Mouse (Mus musculus) right cerebral cortex, postnatal 25 days (tissue): ENCODE results near the gene Ppp1r3c.
"Not testable (repeated sequence)": the region's sequence is repeated elsewhere in the genome, so short reads cannot be mapped to it uniquely, and the experiment has no call there.

Experiments used
- DNase-seq: peaks from one replicate; pipeline ENCODE4 v3.0.0; 2022

Gene Ppp1r3c

GRCm38 (mm10) chr19:36736537-36736936 is at the start of gene Ppp1r3c:
Gene Ppp1r3c (minus strand): TSS chr19:36736653.
- peak; percentile 85 for DNase-seq

GRCm38 (mm10) chr19:36783179-36783578 is 46.7 kb upstream of the Ppp1r3c start:
- DNase-seq = no peak

DNA sequence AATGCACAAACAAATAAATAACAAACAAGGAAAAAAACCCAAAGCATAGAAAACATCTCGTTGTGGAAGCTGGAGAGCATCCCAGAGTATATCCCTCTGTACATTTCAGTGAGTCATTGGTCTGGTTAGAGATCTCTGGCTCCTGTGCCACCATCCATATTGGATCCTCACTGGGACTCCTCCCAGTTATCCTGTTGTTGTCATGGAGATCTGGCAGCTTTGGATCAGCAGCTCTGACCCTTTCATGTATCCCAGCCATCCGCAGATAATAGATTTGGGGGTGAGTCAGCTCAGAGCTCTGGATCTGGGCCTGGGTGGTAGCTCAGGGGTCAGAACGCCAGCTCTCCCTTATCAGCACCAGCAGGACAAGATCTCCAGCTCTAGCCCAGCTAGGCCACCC is 46.1 kb upstream of the Ppp1r3c start:
- no peak for DNase-seq

DNA sequence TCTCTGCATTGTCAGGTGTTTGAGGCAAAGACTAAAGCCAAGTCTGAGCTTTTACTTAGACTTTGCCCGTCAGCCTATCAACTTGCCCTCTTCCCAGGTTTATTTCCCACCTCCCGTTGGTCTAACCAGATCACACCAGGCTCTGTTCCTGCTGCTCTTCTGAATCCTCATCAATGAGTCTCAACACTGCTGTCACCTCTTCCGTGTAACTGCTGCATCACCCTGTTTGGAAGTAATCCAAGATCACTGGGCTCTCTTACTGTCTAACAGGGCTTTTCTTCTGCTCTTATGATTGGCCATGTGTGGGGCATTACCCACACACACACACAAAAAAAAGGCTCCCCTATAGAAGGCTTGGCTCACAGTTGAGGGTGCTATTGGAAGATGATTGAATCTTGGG is 45.5 kb upstream of the Ppp1r3c start:
- no peak for DNase-seq

GRCm38 (mm10) chr19:36780375-36780774 is 43.9 kb upstream of the Ppp1r3c start:
- DNase-seq = no peak

- no peak for DNase-seq
Measured at GRCm38 (mm10) chr19:36779765-36780164, 43.3 kb upstream of the Ppp1r3c start.

GRCm38 (mm10) chr19:36775531-36775930 is 39.1 kb upstream of the Ppp1r3c start:
- DNase-seq = no peak

- no peak for DNase-seq
Measured at GRCm38 (mm10) chr19:36773716-36774459, 37.4 kb upstream of the Ppp1r3c start.

DNA sequence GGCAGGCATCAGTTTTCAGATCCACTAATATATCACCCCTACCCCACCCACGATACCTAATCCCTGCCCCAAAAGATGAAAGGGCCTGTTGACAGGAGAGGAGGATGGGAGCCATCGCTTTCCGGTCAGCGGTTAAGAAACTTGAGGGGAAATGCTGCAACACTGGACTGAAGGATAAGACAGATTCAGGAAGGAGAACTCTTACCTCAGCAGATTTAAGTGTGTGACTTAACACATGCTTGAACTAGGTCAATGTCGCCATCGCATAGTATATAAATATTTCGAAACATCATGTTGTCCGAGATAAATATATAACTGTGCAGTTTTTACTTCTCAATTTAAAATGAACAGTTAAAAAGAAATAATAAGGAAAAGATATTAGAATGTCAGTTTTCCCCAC is 31.6 kb upstream of the Ppp1r3c start:
- DNase-seq = no peak

- no peak for DNase-seq
Measured at GRCm38 (mm10) chr19:36764451-36764850, 28.0 kb upstream of the Ppp1r3c start.

GRCm38 (mm10) chr19:36748996-36749395 is 12.5 kb upstream of the Ppp1r3c start:
- no peak for DNase-seq

DNA sequence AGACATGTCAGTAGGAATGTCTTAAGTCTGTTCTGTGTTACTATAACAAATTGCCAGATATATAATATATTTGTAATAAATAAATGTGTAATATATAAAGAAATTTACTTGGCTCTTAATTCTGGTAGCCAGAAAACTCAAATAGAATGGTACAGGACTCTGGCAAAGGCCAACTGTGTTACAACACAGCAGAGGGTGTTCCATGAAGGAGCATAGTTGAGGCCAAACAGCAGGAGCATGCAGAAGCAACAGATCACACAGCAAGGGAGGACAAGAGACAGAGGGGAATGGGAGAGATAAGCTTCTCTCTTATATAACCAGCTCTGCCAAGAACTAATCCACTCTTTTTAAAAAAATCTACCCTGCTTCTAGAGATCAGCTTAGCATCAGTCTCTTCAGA is 5.9 kb upstream of the Ppp1r3c start:
- no peak for DNase-seq

DNA sequence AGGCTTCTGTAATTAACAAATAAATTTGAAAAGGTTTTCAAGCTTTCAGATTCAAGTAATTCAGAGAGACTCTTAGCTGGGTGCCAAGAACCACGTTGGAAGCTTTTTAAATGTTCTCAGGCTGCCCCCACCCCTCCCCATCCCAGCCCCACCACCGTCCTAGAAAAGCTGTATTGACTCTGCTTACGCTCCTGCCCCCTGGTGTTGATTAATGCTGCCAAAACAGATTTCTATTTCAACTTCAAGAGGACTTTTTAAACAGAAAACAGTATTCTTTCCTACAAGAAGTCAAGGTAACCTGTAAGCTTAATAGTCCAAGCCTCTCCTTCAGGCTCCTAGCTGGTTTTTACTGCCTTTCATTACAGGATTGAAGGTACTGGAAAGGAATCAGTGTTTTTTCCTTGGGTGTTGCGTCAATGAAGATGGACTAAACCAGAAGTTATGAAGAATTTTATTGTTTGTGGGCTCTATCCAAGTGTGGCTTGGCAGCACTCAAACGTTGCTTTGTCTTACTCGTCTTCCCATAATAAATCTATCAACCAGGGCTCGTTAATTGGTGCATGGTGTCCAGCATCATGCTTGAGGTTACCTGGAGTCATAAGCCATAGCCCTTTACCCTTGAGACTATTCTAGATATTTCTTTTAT is 3.2 kb upstream of the Ppp1r3c start:
- DNase-seq = no peak

GRCm38 (mm10) chr19:36738009-36738408 is 1.6 kb upstream of the Ppp1r3c start:
- DNase-seq = no peak

DNA sequence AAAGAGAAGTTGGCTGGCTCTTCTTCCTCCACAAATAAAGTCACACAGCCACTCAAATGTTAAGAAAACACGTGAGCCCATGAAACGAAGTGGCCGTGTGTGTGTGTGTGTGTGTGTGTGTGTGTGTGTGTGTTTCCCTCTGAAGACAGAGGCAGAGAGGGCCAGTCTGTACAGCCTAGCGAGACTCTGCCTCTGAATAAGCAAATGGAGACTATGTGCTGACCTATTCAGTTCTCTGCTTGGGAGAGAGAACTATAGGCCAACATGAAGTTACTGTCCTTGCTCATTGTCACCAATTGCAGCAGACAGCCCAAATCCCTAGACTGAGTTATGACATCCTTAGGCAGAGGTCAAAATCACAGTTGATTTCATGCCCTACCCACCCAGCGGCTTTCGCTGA is 634 bp upstream of the Ppp1r3c start:
- no peak for DNase-seq

- no peak for DNase-seq
Measured at GRCm38 (mm10) chr19:36734308-36735038, 2.0 kb downstream of the Ppp1r3c start.

DNA sequence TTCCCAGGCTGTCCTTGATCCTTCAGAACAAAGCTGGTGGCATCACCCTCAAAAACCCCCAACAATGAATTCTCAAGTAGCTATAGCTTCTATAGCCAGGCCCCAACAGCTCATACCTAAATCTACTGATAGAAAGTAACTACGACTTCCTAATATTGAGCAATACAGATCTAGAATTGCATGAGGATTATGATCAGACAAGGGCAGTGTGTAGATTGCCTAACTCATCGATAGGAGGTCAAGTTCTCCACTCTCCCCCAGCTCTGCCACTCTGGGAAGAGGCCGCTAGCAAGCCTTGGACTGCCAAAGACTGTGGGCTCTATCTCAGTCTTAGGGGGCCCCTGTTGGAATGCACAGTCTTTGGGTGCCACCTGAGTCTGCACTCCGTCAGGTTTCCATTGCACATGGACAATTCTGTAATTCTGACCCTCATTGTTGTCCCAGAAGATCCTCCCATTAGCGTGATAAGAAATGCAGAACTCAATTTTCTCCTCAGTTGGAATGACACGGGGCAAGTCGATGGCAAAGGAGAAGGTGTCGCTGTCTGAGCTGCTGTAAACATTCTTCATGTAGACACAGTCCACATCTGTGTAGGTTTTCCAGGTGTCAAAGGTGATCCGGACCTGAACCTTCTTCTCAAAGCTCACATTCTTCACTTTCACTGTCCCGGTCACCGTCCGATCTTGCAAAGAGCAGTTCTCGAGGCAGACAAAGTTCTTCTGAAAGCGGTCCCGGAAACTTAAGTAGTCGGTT is 3.1 kb downstream of the Ppp1r3c start:
- DNase-seq = no peak

- no peak for DNase-seq
Measured at GRCm38 (mm10) chr19:36731310-36731709, 5.1 kb downstream of the Ppp1r3c start.

DNA sequence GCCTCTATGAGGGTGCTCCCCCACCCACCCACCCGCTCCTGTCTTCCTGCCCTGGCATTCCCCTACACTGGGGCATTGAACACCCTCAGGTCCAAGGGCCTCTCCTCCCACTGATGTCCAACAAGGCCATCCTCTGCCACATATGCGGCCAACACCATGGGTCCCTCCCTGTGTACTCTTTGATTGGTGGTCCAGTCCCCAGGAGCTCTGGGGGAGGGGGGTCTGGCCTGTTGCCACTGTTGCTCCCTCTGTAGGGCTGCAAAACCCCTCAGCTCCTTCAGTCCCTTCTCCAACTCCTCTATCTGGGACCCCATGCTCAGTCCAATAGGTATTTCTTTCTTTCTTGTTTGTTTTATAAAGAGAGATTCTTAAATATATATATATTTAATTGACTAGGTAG is 6.0 kb downstream of the Ppp1r3c start:
- DNase-seq = not testable (repeated sequence)

DNA sequence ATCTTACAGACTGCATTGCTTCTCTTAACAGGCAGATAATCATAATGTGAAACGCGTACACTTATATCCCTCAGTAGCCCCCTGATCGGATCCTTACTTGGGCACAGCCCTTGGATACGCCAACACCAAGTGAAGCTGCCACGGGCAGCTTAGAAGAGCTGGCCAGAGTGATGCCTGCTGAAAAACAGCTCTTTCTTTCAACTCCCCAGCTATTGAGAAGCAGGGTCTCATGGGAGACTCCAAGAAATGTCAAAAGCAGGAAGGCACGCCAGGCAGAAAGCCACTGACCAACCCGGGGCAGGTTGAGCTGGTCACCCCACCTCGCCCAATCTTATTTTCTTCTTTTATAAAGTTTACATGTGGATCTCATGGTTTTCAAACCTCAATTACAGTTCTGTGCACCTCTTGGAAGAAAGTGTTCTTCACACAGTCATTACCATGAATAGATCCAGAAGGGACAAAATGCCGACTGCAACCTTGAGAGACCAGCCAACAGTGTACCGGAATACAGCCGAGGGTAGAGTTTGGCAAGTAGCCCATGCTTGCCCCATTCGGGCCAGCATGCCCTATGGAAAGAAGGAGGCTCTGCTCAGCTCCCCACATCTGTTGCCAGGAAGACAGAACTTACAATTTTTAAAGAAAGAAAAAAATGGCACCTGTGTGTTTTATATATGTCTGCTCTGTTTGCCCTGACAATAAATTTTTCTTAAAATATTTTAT is 7.6 kb downstream of the Ppp1r3c start:
- no peak for DNase-seq

DNA sequence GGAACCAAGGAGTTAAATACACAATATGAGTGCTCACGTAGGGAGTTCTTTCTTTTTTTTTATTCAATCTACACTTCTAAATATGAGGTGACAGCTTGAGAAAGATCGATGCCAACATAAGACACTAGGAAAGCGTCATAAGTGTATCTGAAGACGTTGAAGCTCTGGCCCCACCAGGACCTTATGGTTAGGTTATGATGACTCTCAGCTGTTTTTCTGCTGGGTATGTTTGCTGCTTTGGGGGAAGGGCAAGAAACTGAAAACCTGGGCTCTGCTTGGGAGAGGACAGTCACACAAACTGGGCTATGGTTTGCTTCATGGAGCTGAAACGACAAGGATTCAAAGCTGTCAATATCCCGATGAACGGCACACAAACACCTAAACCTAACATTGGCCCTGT is 11.5 kb downstream of the Ppp1r3c start:
- DNase-seq = no peak

DNA sequence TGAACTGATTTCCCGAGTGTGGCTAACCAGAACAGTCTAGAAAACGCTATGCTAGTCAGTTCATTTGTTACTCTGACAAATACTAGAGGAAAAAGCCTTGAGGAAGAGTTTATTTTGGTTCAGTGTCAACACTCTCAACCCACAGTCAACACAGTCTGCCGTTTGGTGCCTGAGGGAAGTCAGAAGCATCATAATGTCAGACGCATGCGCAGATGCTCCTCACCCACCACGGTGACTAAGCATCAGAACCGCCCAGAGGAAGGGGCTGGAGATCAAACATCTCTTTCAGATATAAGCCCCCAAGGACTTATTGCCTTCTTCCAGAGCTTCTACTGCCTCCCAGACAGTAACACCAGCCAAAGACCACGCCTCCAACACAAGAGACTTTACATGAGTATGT is 15.3 kb downstream of the Ppp1r3c start:
- no peak for DNase-seq

GRCm38 (mm10) chr19:36716221-36716620 is 20.2 kb downstream of the Ppp1r3c start:
- DNase-seq = no peak
